Comparison of ENCODE assay signal across 15 mouse cellular contexts in genomic region chr5:132270896-132271295, GRCm38 (mm10).
"Had no signal": no experiment of that assay in that cellular context is flagged by ENCODE, and none has a peak within 500 bp of the region (broad histone marks: within the 10 kb centered on the region; RNA-seq: fewer than 3 reads in every experiment).

No protein-coding gene starts in this region.

- H3K4me3 ChIP-seq: neural tube, embryonic 12.5 days; neural tube, embryonic 13.5 days; neural tube, embryonic 15.5 days; stomach, embryonic 15.5 days had no signal

- H3K4me2 ChIP-seq: neural tube, embryonic 12.5 days; neural tube, embryonic 13.5 days; neural tube, embryonic 15.5 days; stomach, embryonic 15.5 days had no signal

- H3K27ac ChIP-seq: neural tube, embryonic 12.5 days; neural tube, embryonic 13.5 days; neural tube, embryonic 15.5 days; stomach, embryonic 15.5 days; stomach, postnatal 0 days had no signal

- H3K4me1 ChIP-seq: stomach, embryonic 15.5 days had no signal

- H3K36me3 ChIP-seq: neural tube, embryonic 12.5 days; neural tube, embryonic 13.5 days; neural tube, embryonic 15.5 days; stomach, embryonic 15.5 days had no signal

- H3K9me3 ChIP-seq: neural tube, embryonic 12.5 days; neural tube, embryonic 13.5 days; neural tube, embryonic 15.5 days; stomach, embryonic 15.5 days had no signal

- H3K27me3 ChIP-seq: neural tube, embryonic 12.5 days; neural tube, embryonic 13.5 days; neural tube, embryonic 15.5 days; stomach, embryonic 15.5 days had no signal

- DNase-seq: right cerebral cortex, adult 18-20 months; right cerebral cortex, postnatal 14 days; right cerebral cortex, postnatal 25 days; right cerebral cortex, postnatal 4 days; spleen, adult 18-20 months; thymus, adult 18-20 months; thymus, postnatal 14 days; thymus, postnatal 25 days; thymus, postnatal 36 days; thymus, postnatal 4 days had no signal

- H3K9ac ChIP-seq: neural tube, embryonic 12.5 days; neural tube, embryonic 13.5 days; neural tube, embryonic 15.5 days; stomach, embryonic 15.5 days had no signal
